ENCODE assay signal across 16 mouse cellular contexts in genomic region chr6:7441725-7442124, GRCm38 (mm10).
"Had no signal": no experiment of that assay in that cellular context is flagged by ENCODE, and none has a peak within 500 bp of the region (broad histone marks: within the 10 kb centered on the region; RNA-seq: fewer than 3 reads in every experiment).

No protein-coding gene starts in this region.

- ATAC-seq: midbrain, embryonic 16.5 days had no signal

- H3K4me3 ChIP-seq: midbrain, embryonic 10.5 days; midbrain, embryonic 12.5 days; myocyte; neural tube, embryonic 13.5 days; neural tube, embryonic 15.5 days; stomach, embryonic 15.5 days had no signal

- DNase-seq: lung, adult 18-20 months; lung, embryonic 14.5 days; lung, postnatal 10 days; lung, postnatal 4 days; right cerebral cortex, postnatal 14 days; thymus, adult 2 months; thymus, postnatal 25 days; thymus, postnatal 4 days had no signal

- H3K27ac ChIP-seq: midbrain, embryonic 10.5 days; midbrain, embryonic 12.5 days; neural tube, embryonic 13.5 days; neural tube, embryonic 15.5 days; stomach, embryonic 15.5 days; stomach, postnatal 0 days had no signal

- H3K36me3 ChIP-seq: midbrain, embryonic 10.5 days; midbrain, embryonic 12.5 days; neural tube, embryonic 13.5 days; neural tube, embryonic 15.5 days; stomach, embryonic 15.5 days had no signal

- H3K4me2 ChIP-seq: lung, embryonic 14.5 days; midbrain, embryonic 12.5 days; neural tube, embryonic 13.5 days; neural tube, embryonic 15.5 days; stomach, embryonic 15.5 days had no signal

- H3K27me3 ChIP-seq: midbrain, embryonic 12.5 days; neural tube, embryonic 13.5 days; neural tube, embryonic 15.5 days; stomach, embryonic 15.5 days had no signal

- H3K4me1 ChIP-seq: midbrain, embryonic 10.5 days; midbrain, embryonic 12.5 days; neural tube, embryonic 13.5 days; neural tube, embryonic 15.5 days; stomach, embryonic 15.5 days had no signal

- H3K9me3 ChIP-seq: midbrain, embryonic 10.5 days; midbrain, embryonic 12.5 days; neural tube, embryonic 13.5 days; neural tube, embryonic 15.5 days; stomach, embryonic 15.5 days had no signal

- H3K9ac ChIP-seq: lung, embryonic 14.5 days; midbrain, embryonic 12.5 days; neural tube, embryonic 13.5 days; neural tube, embryonic 15.5 days; stomach, embryonic 15.5 days had no signal
